ENCODE assay signal across 29 mouse cellular contexts in the genomic region with DNA sequence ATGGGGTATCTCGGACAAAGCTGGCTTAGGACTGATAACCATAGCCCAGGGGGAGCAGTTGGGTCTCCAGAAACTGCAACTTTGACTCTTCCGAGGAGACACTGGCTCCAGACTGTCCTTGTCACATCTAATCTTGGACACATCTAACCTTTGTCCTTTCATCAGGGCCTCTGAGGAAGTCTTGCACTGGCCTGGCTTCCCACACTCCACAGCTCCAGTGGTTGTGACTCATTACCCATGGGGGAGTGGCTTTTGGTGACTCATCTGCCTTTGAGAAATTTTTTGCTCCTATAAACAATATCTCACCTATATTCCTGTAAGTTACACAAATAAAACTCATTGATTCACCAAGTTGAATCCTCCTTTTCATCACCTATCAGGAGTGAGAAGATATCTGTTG.
DNase-seq lines count a peak whose midpoint lies in the region; ATAC-seq and TF ChIP-seq lines count a peak whose summit lies in the region.
"Had no signal": no experiment of that assay in that cellular context is flagged by ENCODE, and none has a peak within 500 bp of the region (broad histone marks: within the 10 kb centered on the region; RNA-seq: fewer than 3 reads in every experiment).

No protein-coding gene starts in this region.

- H3K9ac ChIP-seq in stomach, postnatal 0 days (ENCODE audit: low read length), result no peak overlapping the region
- no peak overlapping the region for H3K9ac ChIP-seq in forebrain, embryonic 15.5 days (replicated peaks)
- H3K9ac ChIP-seq: embryonic facial prominence, embryonic 13.5 days; forebrain, embryonic 12.5 days; hindbrain, embryonic 15.5 days; liver, embryonic 15.5 days; lung, embryonic 15.5 days had no signal

- no peak overlapping the region for H3K4me2 ChIP-seq in stomach, postnatal 0 days (replicated peaks; ENCODE audit: low read depth)
- H3K4me2 ChIP-seq in forebrain, embryonic 15.5 days (replicated peaks), result no peak overlapping the region
- H3K4me2 ChIP-seq: embryonic facial prominence, embryonic 13.5 days; forebrain, embryonic 12.5 days; hindbrain, embryonic 15.5 days; liver, embryonic 15.5 days; lung, embryonic 15.5 days had no signal

- no peaks in the 10 kb centered on the region for H3K4me1 ChIP-seq in stomach, postnatal 0 days (replicated peaks; ENCODE audit: control insufficient read depth, insufficient read depth)
- no peaks in the 10 kb centered on the region for H3K4me1 ChIP-seq in forebrain, embryonic 10.5 days
- no peaks in the 10 kb centered on the region for H3K4me1 ChIP-seq in forebrain, embryonic 15.5 days
- H3K4me1 ChIP-seq: embryonic facial prominence, embryonic 13.5 days; forebrain, embryonic 12.5 days; hindbrain, embryonic 10.5 days; liver, embryonic 15.5 days; midbrain, embryonic 10.5 days had no signal

- no peak for TF ChIP-seq CTCF in stomach, postnatal 0 days (IDR thresholded peaks at IDR 0.05; ENCODE audit: low read depth)

- TF ChIP-seq EP300 in stomach, postnatal 0 days (optimal IDR thresholded peaks at IDR 0.05), result no peak

- H3K9me3 ChIP-seq in stomach, postnatal 0 days (ENCODE audit: control insufficient read depth, low read length), result no peaks in the 10 kb centered on the region
- H3K9me3 ChIP-seq in forebrain, embryonic 10.5 days, result no peaks in the 10 kb centered on the region
- no peaks in the 10 kb centered on the region for H3K9me3 ChIP-seq in forebrain, embryonic 15.5 days
- H3K9me3 ChIP-seq: embryonic facial prominence, embryonic 13.5 days; forebrain, embryonic 12.5 days; hindbrain, embryonic 10.5 days; hindbrain, embryonic 15.5 days; liver, embryonic 15.5 days; lung, embryonic 15.5 days; midbrain, embryonic 10.5 days had no signal

- ATAC-seq in stomach, postnatal 0 days (ENCODE audit: low FRiP score, low TSS enrichment), result peak; percentile 26; the same call in 1 of the 2 replicates
- no peak for ATAC-seq in forebrain, embryonic 15.5 days (replicated peaks)
- ATAC-seq: activated CD4-positive, CD25-positive, alpha-beta regulatory T cell, adult 4 months; CD4-positive, CD25-positive, alpha-beta regulatory T cell, adult 4 months; inflammation-experienced regulatory T-cells, adult 6 months; midbrain, embryonic 16.5 days had no signal

- H3K27me3 ChIP-seq in stomach, postnatal 0 days (ENCODE audit: control insufficient read depth, insufficient read depth, low read length), result no peaks in the 10 kb centered on the region
- H3K27me3 ChIP-seq in forebrain, embryonic 10.5 days (ENCODE audit: poor library complexity, severe bottlenecking), result no peaks in the 10 kb centered on the region
- H3K27me3 ChIP-seq in forebrain, embryonic 15.5 days, result no peaks in the 10 kb centered on the region
- H3K27me3 ChIP-seq: embryonic facial prominence, embryonic 13.5 days; forebrain, embryonic 12.5 days; hindbrain, embryonic 15.5 days; liver, embryonic 15.5 days; lung, embryonic 15.5 days had no signal

- no peaks in the 10 kb centered on the region for H3K36me3 ChIP-seq in stomach, postnatal 0 days (ENCODE audit: control insufficient read depth, insufficient read depth, low read length)
- H3K36me3 ChIP-seq in forebrain, embryonic 10.5 days (replicated peaks), result no peaks in the 10 kb centered on the region
- no peaks in the 10 kb centered on the region for H3K36me3 ChIP-seq in forebrain, embryonic 15.5 days
- H3K36me3 ChIP-seq: embryonic facial prominence, embryonic 13.5 days; forebrain, embryonic 12.5 days; hindbrain, embryonic 10.5 days; hindbrain, embryonic 15.5 days; liver, embryonic 15.5 days; lung, embryonic 15.5 days; midbrain, embryonic 10.5 days had no signal

- peak; percentile 79 for DNase-seq in 3T3-L1 (ENCODE audit: low read depth, low spot score)
- peak; percentile 58 for DNase-seq in Muller cell, postnatal 12 days (ENCODE audit: inconsistent ontology term)
- DNase-seq in adrenal gland, postnatal 36 days, result peak; percentile 20 to 45
- DNase-seq in stomach, postnatal 0 days (ENCODE audit: low spot score), result no peak
- DNase-seq in B cell, adult 2 months, result no peak
- DNase-seq in forebrain, embryonic 10.5 days (ENCODE audit: extremely low spot score, low spot score), result no peak
- DNase-seq: cerebellum, adult 11-12 months; cerebellum, postnatal 10 days; gastrocnemius, postnatal 10 days; heart, postnatal 14 days; kidney, adult 8-10 months; kidney, postnatal 10 days; liver; right cerebral cortex, adult 18-20 months; spleen, adult 18-20 months; thymus, adult 2 months; thymus, postnatal 36 days had no signal

- no peak overlapping the region for H3K27ac ChIP-seq in stomach, postnatal 0 days (replicated peaks)
- no peak overlapping the region for H3K27ac ChIP-seq in forebrain, embryonic 10.5 days
- H3K27ac ChIP-seq in forebrain, embryonic 15.5 days (replicated peaks), result no peak overlapping the region
- H3K27ac ChIP-seq: embryonic facial prominence, embryonic 13.5 days; forebrain, embryonic 12.5 days; hindbrain, embryonic 10.5 days; hindbrain, embryonic 15.5 days; liver, embryonic 15.5 days; lung, embryonic 15.5 days; midbrain, embryonic 10.5 days had no signal

- no peak overlapping the region for H3K4me3 ChIP-seq in stomach, postnatal 0 days (ENCODE audit: low read depth, low read length)
- no peak overlapping the region for H3K4me3 ChIP-seq in forebrain, embryonic 10.5 days
- H3K4me3 ChIP-seq in forebrain, embryonic 15.5 days, result no peak overlapping the region
- H3K4me3 ChIP-seq: embryonic facial prominence, embryonic 13.5 days; forebrain, embryonic 12.5 days; hindbrain, embryonic 10.5 days; hindbrain, embryonic 15.5 days; liver, embryonic 15.5 days; lung, embryonic 15.5 days; midbrain, embryonic 10.5 days had no signal

- WGBS in stomach, postnatal 0 days, result 86% methylated on average over 2 of the region's 2 CpGs
- 85% methylated on average over 2 of the region's 2 CpGs for WGBS in forebrain, embryonic 10.5 days
- 94% methylated on average over 2 of the region's 2 CpGs for WGBS in forebrain, embryonic 15.5 days

Comparison
In these comparisons a context has a peak if more than half of its experiments do, and no peak if none do; other contexts are left out.
1. DNase-seq: peak in 3T3-L1 (single experiment), Muller cell, postnatal 12 days (single experiment) and adrenal gland, postnatal 36 days (2 of 2); none in stomach, postnatal 0 days (single experiment), B cell, adult 2 months (0 of 2) and forebrain, embryonic 10.5 days (single experiment).